Mouse (Mus musculus): ENCODE results near the gene Ppp1r10. TPM values are rescaled to one million over a fixed set of nuclear protein-coding genes. Genes with fewer than 3 reads are reported as not detected.

Ppp1r10 gene
- polyA plus RNA-seq, 1 experiment, result 39.6 TPM

DNA sequence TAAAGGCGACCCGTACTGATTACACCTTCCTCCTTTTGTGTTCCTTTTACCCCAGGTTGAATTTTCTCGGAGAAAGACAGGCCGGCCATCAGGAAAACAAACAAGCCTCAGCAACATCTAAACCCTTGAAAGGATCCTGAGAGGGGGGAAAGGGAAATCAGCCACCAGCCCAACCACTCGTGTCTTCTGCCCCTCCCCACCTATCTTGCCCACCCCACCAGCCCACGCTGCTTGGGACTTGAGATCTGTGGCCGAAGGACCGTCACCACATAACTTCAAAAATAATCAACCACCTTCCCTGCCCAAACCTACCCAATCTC lies 869 bp downstream of the Ppp1r10 start:
- TF ChIP-seq CTCF (IDR thresholded peaks at IDR 0.05; ENCODE audit: extremely low read depth, insufficient read depth, low read length) (no peak), POLR2A (IDR thresholded peaks at IDR 0.05; ENCODE audit: extremely low read depth, insufficient read depth, low read length) (no peak)
- Histone ChIP-seq H3K4me1 (ENCODE audit: control insufficient read depth, insufficient read depth, low read length) (peaks cover 8% of the 10 kb centered on the region; the same call in 1 of the 2 replicates), H3K27ac (ENCODE audit: insufficient read depth, low read length) (peak overlapping the region; percentile 90), H3K4me3 (ENCODE audit: insufficient read depth, low read length) (peak overlapping the region; percentile 57)

DNA sequence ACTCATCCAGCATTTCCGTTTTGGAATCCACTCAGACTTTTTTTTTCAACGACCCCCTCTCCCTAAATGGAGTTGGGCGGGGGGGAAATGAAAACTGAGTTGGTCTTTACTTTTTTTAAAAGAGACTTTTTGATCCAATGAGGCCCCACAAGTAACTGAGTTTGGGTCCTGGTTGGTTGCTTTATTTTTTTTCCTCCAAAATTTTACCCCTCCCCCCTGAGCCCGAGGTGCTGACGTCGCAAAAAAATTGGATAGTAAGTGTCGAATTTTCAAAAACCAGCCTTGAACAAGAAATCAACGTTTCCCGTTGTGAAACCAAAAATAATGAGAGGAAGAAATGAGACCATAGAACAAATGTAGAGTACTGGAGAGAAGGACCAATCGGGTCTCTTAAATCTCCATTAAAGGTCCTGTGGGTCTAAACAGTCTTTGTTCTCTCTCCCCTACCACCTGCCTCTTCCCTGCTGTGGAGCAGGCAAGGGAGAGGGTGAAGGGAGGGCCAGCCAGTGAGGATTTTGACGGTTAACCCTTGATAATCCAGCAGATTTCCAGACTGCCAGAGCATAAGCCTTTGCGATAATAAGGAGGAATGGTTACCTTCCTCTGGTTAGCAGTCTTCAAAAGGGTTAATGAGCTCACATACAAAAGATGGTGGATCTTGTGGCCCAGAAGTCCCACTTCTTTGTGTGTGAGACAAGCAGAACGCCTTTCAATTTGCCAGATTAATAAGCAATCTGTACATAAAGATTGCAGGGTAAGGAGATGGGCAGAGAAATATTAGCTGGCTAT lies 1.4 kb downstream of the Ppp1r10 start:
- H3K27ac ChIP-seq (ENCODE audit: insufficient read depth, low read length), result peak overlapping the region; percentile 90
- TF ChIP-seq CTCF (IDR thresholded peaks at IDR 0.05; ENCODE audit: extremely low read depth, insufficient read depth, low read length), result no peak
- peak; percentile 72 for TF ChIP-seq POLR2A (IDR thresholded peaks at IDR 0.05; ENCODE audit: extremely low read depth, insufficient read depth, low read length)

GRCm38 (mm10) chr17:35918276-35919059 lies 2.2 kb downstream of the Ppp1r10 start:
- Histone ChIP-seq H3K4me1 (ENCODE audit: control insufficient read depth, insufficient read depth, low read length) (peaks cover 8% of the 10 kb centered on the region; the same call in 1 of the 2 replicates), H3K4me3 (ENCODE audit: insufficient read depth, low read length) (peak overlapping the region; percentile 57), H3K27ac (ENCODE audit: insufficient read depth, low read length) (peak overlapping the region; percentile 86)
- peak; percentile 62 for TF ChIP-seq POLR2A (IDR thresholded peaks at IDR 0.05; ENCODE audit: extremely low read depth, insufficient read depth, low read length)
- no peak for TF ChIP-seq CTCF (IDR thresholded peaks at IDR 0.05; ENCODE audit: extremely low read depth, insufficient read depth, low read length)

More for the DNA sequence above, 1.4 kb downstream of the Ppp1r10 start:
- H3K4me1 ChIP-seq (ENCODE audit: control insufficient read depth, insufficient read depth, low read length), result peaks cover 8% of the 10 kb centered on the region; the same call in 1 of the 2 replicates
- peak overlapping the region; percentile 57 for H3K4me3 ChIP-seq (ENCODE audit: insufficient read depth, low read length)

DNA sequence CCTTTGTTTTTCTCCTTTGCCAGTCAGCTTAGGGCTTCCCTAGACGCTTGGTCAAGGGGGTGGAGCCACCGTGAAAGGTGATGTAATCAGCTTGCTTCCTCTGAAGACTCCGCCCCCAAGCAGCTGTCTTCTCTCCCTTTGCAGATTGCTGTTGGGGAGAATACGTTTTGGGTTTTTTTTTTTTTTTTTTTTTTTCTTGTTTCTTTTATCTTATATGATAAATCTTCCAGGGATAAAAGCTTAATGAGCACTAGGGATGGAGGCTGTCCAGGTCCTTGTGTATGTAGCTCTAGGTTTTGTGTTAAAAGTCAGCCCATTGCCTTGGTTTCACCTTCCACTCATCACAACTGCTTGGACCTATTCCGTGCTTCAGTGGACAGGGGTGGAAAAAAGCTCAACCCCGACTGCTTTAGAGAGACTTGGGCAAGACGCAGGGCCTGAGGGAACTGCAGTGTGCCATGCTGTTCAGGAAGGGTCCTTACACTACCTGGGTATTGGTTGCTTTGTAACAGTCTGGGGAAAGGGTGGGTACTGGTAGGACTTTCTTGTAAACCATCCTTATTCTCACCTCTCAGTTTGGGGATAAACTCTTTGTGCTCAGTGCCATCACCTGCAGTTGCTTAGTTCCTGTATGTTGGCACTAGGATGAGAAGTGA lies 3.0 kb downstream of the Ppp1r10 start:
- Histone ChIP-seq H3K4me1 (ENCODE audit: control insufficient read depth, insufficient read depth, low read length) (peaks cover 8% of the 10 kb centered on the region; the same call in 1 of the 2 replicates), H3K27ac (ENCODE audit: insufficient read depth, low read length) (peak overlapping the region; percentile 50)
- peak; percentile 73 for TF ChIP-seq POLR2A (IDR thresholded peaks at IDR 0.05; ENCODE audit: extremely low read depth, insufficient read depth, low read length)
- no peak for TF ChIP-seq CTCF (IDR thresholded peaks at IDR 0.05; ENCODE audit: extremely low read depth, insufficient read depth, low read length)

DNA sequence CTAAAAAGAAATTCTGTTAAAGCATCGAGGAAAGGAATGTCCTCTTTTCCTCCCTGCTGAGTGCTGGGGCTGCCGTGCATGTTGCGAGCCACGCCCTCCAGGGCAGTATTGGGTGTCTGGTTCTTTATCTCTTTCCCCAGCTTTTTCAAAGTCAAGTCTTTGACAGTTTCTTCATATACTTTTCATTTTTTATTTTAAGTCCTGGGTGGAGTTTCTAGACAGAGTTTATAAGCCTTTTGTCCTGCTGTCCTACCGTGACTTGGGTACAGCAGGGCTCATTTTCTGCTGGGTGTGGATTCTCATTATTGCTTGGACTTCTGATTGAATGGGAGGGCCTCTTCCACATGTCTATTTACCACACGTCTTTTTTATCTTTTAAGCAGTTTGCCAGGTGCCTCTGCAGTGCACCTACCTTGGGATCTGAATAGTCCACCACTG lies 3.6 kb downstream of the Ppp1r10 start:
- no peak for TF ChIP-seq POLR2A (IDR thresholded peaks at IDR 0.05; ENCODE audit: extremely low read depth, insufficient read depth, low read length)
- no peak for TF ChIP-seq CTCF (IDR thresholded peaks at IDR 0.05; ENCODE audit: extremely low read depth, insufficient read depth, low read length)
- peak overlapping the region; percentile 50; the same call in 1 of the 2 replicates for H3K27ac ChIP-seq (ENCODE audit: insufficient read depth, low read length)
- peak overlapping the region; percentile 28; the same call in 1 of the 2 replicates for H3K4me3 ChIP-seq (ENCODE audit: insufficient read depth, low read length)
- H3K4me1 ChIP-seq (ENCODE audit: control insufficient read depth, insufficient read depth, low read length), result peaks cover 8% of the 10 kb centered on the region; the same call in 1 of the 2 replicates

More for the DNA sequence above, 3.0 kb downstream of the Ppp1r10 start:
- peak overlapping the region; percentile 28 for H3K4me3 ChIP-seq (ENCODE audit: insufficient read depth, low read length)

DNA sequence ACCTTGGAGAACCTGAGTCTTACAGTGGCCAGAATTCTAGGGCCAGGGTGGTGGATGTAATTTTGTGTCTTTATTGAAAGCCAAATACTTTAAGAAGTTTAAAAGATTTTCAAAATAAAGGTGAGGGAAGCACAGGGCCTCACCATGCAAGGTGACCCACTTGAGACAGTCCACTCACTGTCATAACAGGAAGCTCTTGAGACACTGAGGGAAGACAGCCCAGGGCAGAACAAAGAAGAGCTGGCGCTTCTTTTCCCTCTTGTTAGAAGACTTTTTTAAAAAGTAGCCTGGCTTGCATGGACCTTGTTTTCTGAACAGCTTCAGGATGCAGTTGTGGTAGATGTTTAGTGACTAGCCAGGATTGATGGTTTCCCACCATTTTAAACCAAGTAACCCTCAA lies 4.2 kb downstream of the Ppp1r10 start:
- H3K4me1 ChIP-seq (ENCODE audit: control insufficient read depth, insufficient read depth, low read length), result peaks cover 8% of the 10 kb centered on the region; the same call in 1 of the 2 replicates
- no peak overlapping the region for H3K27ac ChIP-seq (ENCODE audit: insufficient read depth, low read length)
- H3K4me3 ChIP-seq (ENCODE audit: insufficient read depth, low read length), result no peak overlapping the region
- TF ChIP-seq POLR2A (IDR thresholded peaks at IDR 0.05; ENCODE audit: extremely low read depth, insufficient read depth, low read length), result no peak
- TF ChIP-seq CTCF (IDR thresholded peaks at IDR 0.05; ENCODE audit: extremely low read depth, insufficient read depth, low read length), result no peak

DNA sequence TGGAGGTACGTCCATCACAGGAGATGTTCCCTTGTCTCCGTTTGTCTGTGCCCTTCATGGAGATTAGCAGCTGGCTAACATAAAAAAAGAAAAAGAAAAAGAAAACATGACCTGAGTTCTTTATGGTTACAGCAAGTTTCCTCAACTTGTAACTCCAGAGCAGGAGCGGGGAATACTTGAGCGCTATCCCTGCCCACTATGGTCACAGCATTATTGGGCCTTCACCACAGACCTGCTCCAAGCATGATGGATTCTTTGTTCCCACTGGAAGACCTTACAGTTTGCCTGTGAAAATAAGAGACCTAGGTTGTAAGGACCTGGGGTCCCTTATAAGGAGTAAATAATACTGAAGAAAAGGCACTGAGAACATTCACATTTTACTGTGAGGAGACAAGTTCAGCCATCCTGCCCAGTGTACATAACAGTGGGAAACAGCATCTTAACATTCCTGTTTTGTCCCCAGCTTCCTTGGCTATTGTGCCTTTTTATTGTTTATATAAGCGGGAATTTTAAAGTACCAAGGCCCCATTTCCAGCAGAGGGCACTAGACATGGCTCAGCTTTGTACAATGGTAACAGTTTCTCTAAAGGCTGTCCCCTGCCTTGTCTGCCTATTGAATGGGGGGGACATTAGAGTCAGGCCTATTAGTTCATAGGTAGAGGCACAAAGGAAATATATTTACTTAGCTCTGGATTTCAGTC lies 4.8 kb downstream of the Ppp1r10 start:
- Histone ChIP-seq H3K4me3 (ENCODE audit: insufficient read depth, low read length) (no peak overlapping the region), H3K4me1 (ENCODE audit: control insufficient read depth, insufficient read depth, low read length) (peaks cover 7% of the 10 kb centered on the region; the same call in 1 of the 2 replicates), H3K27ac (ENCODE audit: insufficient read depth, low read length) (no peak overlapping the region)
- peak; percentile 40; the same call in 1 of the 2 replicates for TF ChIP-seq CTCF (IDR thresholded peaks at IDR 0.05; ENCODE audit: extremely low read depth, insufficient read depth, low read length)
- TF ChIP-seq POLR2A (IDR thresholded peaks at IDR 0.05; ENCODE audit: extremely low read depth, insufficient read depth, low read length), result 0 out of 2 replicates have a peak, but pooled peaks have one; percentile 11

- H3K4me3 ChIP-seq (ENCODE audit: insufficient read depth, low read length), result no peak overlapping the region
- peaks cover 7% of the 10 kb centered on the region; the same call in 1 of the 2 replicates for H3K4me1 ChIP-seq (ENCODE audit: control insufficient read depth, insufficient read depth, low read length)
- TF ChIP-seq CTCF (IDR thresholded peaks at IDR 0.05; ENCODE audit: extremely low read depth, insufficient read depth, low read length), result no peak
- no peak for TF ChIP-seq POLR2A (IDR thresholded peaks at IDR 0.05; ENCODE audit: extremely low read depth, insufficient read depth, low read length)
- no peak overlapping the region for H3K27ac ChIP-seq (ENCODE audit: insufficient read depth, low read length)
Measured at GRCm38 (mm10) chr17:35921710-35922109, 5.5 kb downstream of the Ppp1r10 start.
